Mouse (Mus musculus) CH12.LX (cell line): ENCODE measurements around the gene Emc8. TPM values are rescaled to one million over a fixed set of nuclear protein-coding genes. Genes with fewer than 3 reads are reported as not detected.

Source experiments
- DNase-seq: peaks from one replicate; pipeline ENCODE4 v3.0.0-alpha.2; 2013; ENCODE audit errors: extremely low read depth
- H3K27ac ChIP-seq: 2 replicates; pipeline ENCODE4 v1.5.1; 2012; ENCODE audit warnings: low read depth, mild to moderate bottlenecking, control low read depth, moderate library complexity; ENCODE audit not compliant: insufficient read depth
- H3K27me3 ChIP-seq: replicated peaks from 2 replicates; pipeline ENCODE3; 2012; ENCODE audit warnings: inconsistent platforms
- H3K36me3 ChIP-seq, 2 experiments: replicated peaks in 1 of 2; 2 replicates each; pipeline versions ENCODE3 to v1.6.1; 2012; ENCODE audit warnings: inconsistent platforms in 1 of 2, low read length in 1 of 2, mild to moderate bottlenecking in 1 of 2, mixed read lengths in 1 of 2, moderate library complexity in 1 of 2; ENCODE audit not compliant: control insufficient read depth in 1 of 2, insufficient read depth in 1 of 2
- H3K4me1 ChIP-seq, 2 experiments: 2 replicates each; pipeline ENCODE4 v1.6.1; 2012; ENCODE audit warnings: inconsistent platforms in 1 of 2, moderate library complexity in 1 of 2; ENCODE audit not compliant: insufficient read depth in 2 of 2, control insufficient read depth in 1 of 2
- H3K4me2 ChIP-seq: 2 replicates; pipeline ENCODE4 v1.6.1; 2012; ENCODE audit warnings: low read depth, mild to moderate bottlenecking, control low read depth; ENCODE audit not compliant: poor library complexity, insufficient read depth, severe bottlenecking
- H3K4me3 ChIP-seq, 3 experiments: fragments of 150-350 bp in 1 of 3; sonication (generic) in 1 of 3; replicated peaks in 1 of 3; 2 replicates each; pipeline versions ENCODE3 to v1.5.1; 2011 to 2012; ENCODE audit warnings: low read depth in 2 of 3, low read length in 2 of 3, mild to moderate bottlenecking in 2 of 3, moderate library complexity in 2 of 3, control low read depth in 1 of 3, improper control_type of control experiment in 1 of 3, inconsistent platforms in 1 of 3, mixed read lengths in 1 of 3; ENCODE audit not compliant: poor library complexity in 1 of 3
- H3K79me2 ChIP-seq: replicated peaks from 2 replicates; pipeline ENCODE4 v1.6.1; 2012; ENCODE audit warnings: mild to moderate bottlenecking, moderate library complexity; ENCODE audit not compliant: control insufficient read depth, poor library complexity, insufficient read depth, severe bottlenecking; ENCODE audit errors: extremely low read depth
- H3K9ac ChIP-seq: 2 replicates; pipeline ENCODE4 v1.6.1; 2012; ENCODE audit warnings: low read depth, mild to moderate bottlenecking, control low read depth, moderate library complexity; ENCODE audit not compliant: insufficient read depth
- H3K9me3 ChIP-seq: replicated peaks from 2 replicates; pipeline ENCODE3; 2012; ENCODE audit warnings: low read length, inconsistent platforms, mixed read lengths
- BHLHE40 ChIP-seq: IDR thresholded peaks from 2 replicates; pipeline ENCODE4 v1.6.1; 2011; ENCODE audit warnings: mild to moderate bottlenecking, low read depth, low read length, improper control_type of control experiment
- CTCF ChIP-seq, 2 experiments: IDR thresholded peaks in 1 of 2; conservative IDR thresholded peaks in 1 of 2; 2 replicates each; pipeline ENCODE4 v1.5.1; 2011 to 2012; ENCODE audit warnings: low read depth in 2 of 2, low read length in 2 of 2, improper control_type of control experiment in 1 of 2, inconsistent platforms in 1 of 2, mild to moderate bottlenecking in 1 of 2, moderate library complexity in 1 of 2
- E2F4 ChIP-seq: IDR thresholded peaks from 2 replicates; pipeline ENCODE4 v1.6.1; 2011; ENCODE audit warnings: low read depth, low read length, improper control_type of control experiment; ENCODE audit not compliant: insufficient replicate concordance
- EP300 ChIP-seq: IDR thresholded peaks from 2 replicates; pipeline ENCODE4 v1.6.1; 2011; ENCODE audit warnings: low read length, improper control_type of control experiment
- ETS1 ChIP-seq: conservative IDR thresholded peaks from 2 replicates; pipeline ENCODE4 v1.6.1; 2012; ENCODE audit warnings: low read depth, mild to moderate bottlenecking, inconsistent platforms, low read length, improper control_type of control experiment, moderate library complexity
- HCFC1 ChIP-seq: IDR thresholded peaks from 2 replicates; pipeline ENCODE4 v1.6.1; 2012; ENCODE audit warnings: low read depth, mild to moderate bottlenecking, inconsistent platforms, low read length, improper control_type of control experiment
- IRF4 ChIP-seq: IDR thresholded peaks from 2 replicates; pipeline ENCODE4 v1.6.1; 2014; ENCODE audit warnings: low read depth, mild to moderate bottlenecking, inconsistent platforms, low read length, improper control_type of control experiment
- JUND ChIP-seq: conservative IDR thresholded peaks from 2 replicates; pipeline ENCODE4 v1.6.1; 2011; ENCODE audit warnings: low read depth, low read length, improper control_type of control experiment
- MAFK ChIP-seq: IDR thresholded peaks from 2 replicates; pipeline ENCODE4 v1.6.1; 2011; ENCODE audit warnings: low read length, improper control_type of control experiment; ENCODE audit not compliant: insufficient replicate concordance
- MAX ChIP-seq: IDR thresholded peaks from 2 replicates; pipeline ENCODE4 v1.6.1; 2011; ENCODE audit warnings: low read length, improper control_type of control experiment
- MAZ ChIP-seq: IDR thresholded peaks from 2 replicates; pipeline ENCODE4 v1.6.1; 2012; ENCODE audit warnings: low read depth, mild to moderate bottlenecking, inconsistent platforms, low read length, improper control_type of control experiment, moderate library complexity
- MEF2A ChIP-seq: IDR thresholded peaks from 2 replicates; pipeline ENCODE4 v1.6.1; 2014; ENCODE audit warnings: low read depth, mild to moderate bottlenecking, inconsistent platforms, low read length, improper control_type of control experiment, borderline replicate concordance
- MXI1 ChIP-seq: IDR thresholded peaks from 2 replicates; pipeline ENCODE4 v1.6.1; 2011; ENCODE audit warnings: mild to moderate bottlenecking, low read depth, low read length, improper control_type of control experiment
- MYC ChIP-seq: IDR thresholded peaks from 2 replicates; pipeline ENCODE4 v1.6.1; 2011; ENCODE audit warnings: low read depth, mild to moderate bottlenecking, improper control_type of control experiment, low read length
- NRF1 ChIP-seq: IDR thresholded peaks from 2 replicates; pipeline ENCODE4 v1.6.1; 2014; ENCODE audit warnings: low read depth, mild to moderate bottlenecking, inconsistent platforms, low read length, improper control_type of control experiment, moderate library complexity
- POLR2A ChIP-seq: IDR thresholded peaks from 2 replicates; pipeline ENCODE4 v1.6.1; 2011; ENCODE audit warnings: low read depth, mild to moderate bottlenecking, improper control_type of control experiment, low read length
- POLR2AphosphoS2 ChIP-seq: IDR thresholded peaks from 2 replicates; pipeline ENCODE4 v1.6.1; 2011; ENCODE audit warnings: low read depth, low read length, improper control_type of control experiment
- RAD21 ChIP-seq: IDR thresholded peaks from 2 replicates; pipeline ENCODE4 v1.6.1; 2011; ENCODE audit warnings: low read depth, mild to moderate bottlenecking, low read length, improper control_type of control experiment, moderate library complexity
- RCOR1 ChIP-seq: conservative IDR thresholded peaks from 2 replicates; pipeline ENCODE4 v1.6.1; 2012; ENCODE audit warnings: low read depth, mild to moderate bottlenecking, inconsistent platforms, low read length, improper control_type of control experiment
- SIN3A ChIP-seq: IDR thresholded peaks from 2 replicates; pipeline ENCODE4 v1.6.1; 2012; ENCODE audit warnings: low read length, improper control_type of control experiment, inconsistent platforms
- SMC3 ChIP-seq: IDR thresholded peaks from 2 replicates; pipeline ENCODE4 v1.6.1; 2011; ENCODE audit warnings: low read depth, low read length, improper control_type of control experiment
- USF1 ChIP-seq: IDR thresholded peaks from 2 replicates; pipeline ENCODE4 v1.6.1; 2014; ENCODE audit warnings: low read depth, mild to moderate bottlenecking, inconsistent platforms, low read length, improper control_type of control experiment
- USF2 ChIP-seq: conservative IDR thresholded peaks from 2 replicates; pipeline ENCODE4 v1.6.1; 2011; ENCODE audit warnings: low read depth, low read length, improper control_type of control experiment
- ZKSCAN1 ChIP-seq: IDR thresholded peaks from 2 replicates; pipeline ENCODE4 v1.6.1; 2012; ENCODE audit warnings: low read depth, inconsistent platforms, low read length, improper control_type of control experiment, borderline replicate concordance
- ZMIZ1 ChIP-seq: IDR thresholded peaks from 2 replicates; pipeline ENCODE4 v1.6.1; 2012; ENCODE audit warnings: low read depth, mild to moderate bottlenecking, inconsistent platforms, low read length, improper control_type of control experiment
- ZNF384 ChIP-seq: IDR thresholded peaks from 2 replicates; pipeline ENCODE4 v1.6.1; 2012; ENCODE audit warnings: low read depth, low read length, improper control_type of control experiment, inconsistent platforms
- dilution Hi-C: fragments of 300-500 bp; cut with MboI; formaldehyde crosslinking; loops from 2 replicates; pipeline ENCODE4 v1.14.3; 2020; ENCODE audit warnings: low sequenced_read_pairs; ENCODE audit not compliant: extremely low pct_unique_long_range_greater_than_20kb, extremely low pct_ligation_motif_present
- in situ Hi-C: fragments of 300-500 bp; cut with MboI; formaldehyde crosslinking; loops from 3 replicates; pipeline ENCODE4 v1.14.3; 2019; ENCODE audit warnings: low sequenced_read_pairs, low pct_ligation_motif_present, low pct_unique_long_range_greater_than_20kb, mixed read lengths
- polyA plus RNA-seq: library from polyadenylated mRNA; unstranded; fragments of >175 nt; gene quantifications from 2 replicates; pipeline ENCODE4 v1.2.1, GENCODE M21; 2012; ENCODE audit warnings: low read depth; ENCODE audit not compliant: insufficient read length
- total RNA-seq, 2 experiments: library from RNA; depleted of rRNA; stranded (reverse); fragments of 300-350 nt in 1 of 2; fragments of >200 nt in 1 of 2; gene quantifications; 2 replicates each; pipeline ENCODE4 v1.2.3; 2012 to 2014

The Emc8 gene
- total and polyA plus RNA-seq, 3 experiments, result 33.4 to 184 (median 113) TPM

- H3K4me1 ChIP-seq, result peaks cover 6 to 10% of the 10 kb centered on the region in 2 experiments; a peak in 3 of 4 replicates
- dilution Hi-C loops, result no loop called here
- no peak overlapping the region for H3K4me2 ChIP-seq
- H3K9me3 ChIP-seq, result peaks cover 9% of the 10 kb centered on the region
- in situ Hi-C loops, result no loop called here
- H3K36me3 ChIP-seq, result no peaks in the 10 kb centered on the region
- TF ChIP-seq NRF1 (no peak), ETS1 (no peak), MAZ (no peak), JUND (no peak), SIN3A (no peak), EP300 (no peak), BHLHE40 (no peak), IRF4 (no peak), MYC (no peak), ZNF384 (no peak), MAFK (no peak), RCOR1 (no peak), MAX (no peak)
- peaks cover 56% of the 10 kb centered on the region for H3K27me3 ChIP-seq
- H3K27ac ChIP-seq, result no peak overlapping the region
- no peak overlapping the region for H3K4me3 ChIP-seq
- H3K79me2 ChIP-seq, result no peaks in the 10 kb centered on the region
- H3K9ac ChIP-seq, result no peak overlapping the region
- DNase-seq, result no peak
These were observed 37.5 kb downstream of the Emc8 start for GRCm38 (mm10) chr8:120630848-120631247.

GRCm38 (mm10) chr8:120630031-120630430 is 38.3 kb downstream of the Emc8 start:
- DNase-seq, result no peak
- H3K79me2 ChIP-seq, result no peaks in the 10 kb centered on the region
- H3K36me3 ChIP-seq, result no peaks in the 10 kb centered on the region
- in situ Hi-C loops, result no loop called here
- H3K4me1 ChIP-seq, result peaks cover 6 to 10% of the 10 kb centered on the region in 2 experiments; a peak in 3 of 4 replicates
- peaks cover 9% of the 10 kb centered on the region for H3K9me3 ChIP-seq
- dilution Hi-C loops, result no loop called here
- no peak for TF ChIP-seq IRF4
- no peak for TF ChIP-seq ZKSCAN1
- TF ChIP-seq BHLHE40, result no peak
- TF ChIP-seq CTCF (conservative IDR thresholded peaks at IDR 0.05 in 1 of 2, IDR thresholded peaks at IDR 0.05 in 1 of 2; ENCODE audit: low read depth in 2 of 2, low read length in 2 of 2), result no peak
- no peak for TF ChIP-seq USF1
- no peak for TF ChIP-seq RAD21
- TF ChIP-seq MAFK, result no peak
- no peak for TF ChIP-seq MYC
- no peak for TF ChIP-seq USF2
- no peak for TF ChIP-seq ZMIZ1
- TF ChIP-seq E2F4, result no peak
- no peak for TF ChIP-seq ETS1
- TF ChIP-seq SIN3A, result no peak
- no peak for TF ChIP-seq POLR2A
- TF ChIP-seq SMC3, result no peak
- TF ChIP-seq MEF2A, result no peak
- no peak for TF ChIP-seq MXI1
- TF ChIP-seq MAZ, result no peak
- TF ChIP-seq POLR2AphosphoS2, result no peak
- TF ChIP-seq HCFC1, result no peak
- H3K9ac ChIP-seq, result no peak overlapping the region
- H3K4me2 ChIP-seq, result no peak overlapping the region
- peaks cover 50% of the 10 kb centered on the region for H3K27me3 ChIP-seq
- H3K27ac ChIP-seq, result no peak overlapping the region
- no peak overlapping the region for H3K4me3 ChIP-seq
